Mouse (Mus musculus) forelimb bud, embryonic 11.5 days (tissue): ENCODE results near the gene 1190005I06Rik.

Source experiments
- DNase-seq: peaks from one replicate; pipeline ENCODE4 v3.0.0-alpha.2; 2012; ENCODE audit warnings: low read depth, low spot score

1190005I06Rik gene

GRCm38 (mm10) chr8:120647532-120647931 lies at the start of gene 1190005I06Rik:
TSS of gene 1190005I06Rik (minus strand) at chr8:120647632.
- no peak for DNase-seq

GRCm38 (mm10) chr8:120696401-120697153 lies 49.1 kb upstream of the 1190005I06Rik start:
- DNase-seq: no peak

- DNase-seq: peak; percentile 20
These were observed 46.5 kb upstream of the 1190005I06Rik start for GRCm38 (mm10) chr8:120693861-120694493.

- DNase-seq: no peak
These were observed 45.5 kb upstream of the 1190005I06Rik start for GRCm38 (mm10) chr8:120692934-120693333.

- DNase-seq: no peak
These were observed 41.1 kb upstream of the 1190005I06Rik start for GRCm38 (mm10) chr8:120688511-120688910.

- no peak for DNase-seq
These were observed 40.4 kb upstream of the 1190005I06Rik start for GRCm38 (mm10) chr8:120687786-120688185.

GRCm38 (mm10) chr8:120686576-120686975 lies 39.1 kb upstream of the 1190005I06Rik start:
- no peak for DNase-seq

- no peak for DNase-seq
These were observed 38.6 kb upstream of the 1190005I06Rik start for GRCm38 (mm10) chr8:120686051-120686450.

GRCm38 (mm10) chr8:120685591-120685990 lies 38.2 kb upstream of the 1190005I06Rik start:
- no peak for DNase-seq

GRCm38 (mm10) chr8:120685097-120685496 lies 37.7 kb upstream of the 1190005I06Rik start:
- DNase-seq: no peak

- no peak for DNase-seq
These were observed 36.6 kb upstream of the 1190005I06Rik start for GRCm38 (mm10) chr8:120684082-120684481.

- DNase-seq: peak; percentile 69
These were observed 36.2 kb upstream of the 1190005I06Rik start for GRCm38 (mm10) chr8:120683602-120684001.

- no peak for DNase-seq
These were observed 33.7 kb upstream of the 1190005I06Rik start for GRCm38 (mm10) chr8:120681113-120681512.

GRCm38 (mm10) chr8:120680405-120680804 lies 33.0 kb upstream of the 1190005I06Rik start:
- DNase-seq: peak; percentile 30

GRCm38 (mm10) chr8:120679629-120680387 lies 32.4 kb upstream of the 1190005I06Rik start:
- no peak for DNase-seq

- DNase-seq: peak; percentile 78
These were observed 31.0 kb upstream of the 1190005I06Rik start for GRCm38 (mm10) chr8:120678447-120678846.

- DNase-seq: no peak
These were observed 28.3 kb upstream of the 1190005I06Rik start for GRCm38 (mm10) chr8:120675718-120676117.

GRCm38 (mm10) chr8:120673298-120673697 lies 25.9 kb upstream of the 1190005I06Rik start:
- no peak for DNase-seq

GRCm38 (mm10) chr8:120672626-120673229 lies 25.3 kb upstream of the 1190005I06Rik start:
- no peak for DNase-seq

GRCm38 (mm10) chr8:120671775-120672174 lies 24.3 kb upstream of the 1190005I06Rik start:
- DNase-seq: no peak

- DNase-seq: no peak
These were observed 21.0 kb upstream of the 1190005I06Rik start, which contains the start of gene Emc8 for GRCm38 (mm10) chr8:120668374-120668905. TSS of gene Emc8 (minus strand) at chr8:120668573.
